Mouse (Mus musculus) neural tube, embryonic 11.5 days (tissue): ENCODE data around the gene Fras1. TPM values are rescaled to one million over a fixed set of nuclear protein-coding genes. Genes with fewer than 3 reads are reported as not detected.

Source experiments
- ATAC-seq: fragments of 200-750 bp; cut with Nextera tagmentation; 2 replicates; pipeline ENCODE4 v1.8.0; 2017; ENCODE audit warnings: moderate number of reproducible peaks, mild to moderate bottlenecking, moderate TSS enrichment, moderate library complexity; ENCODE audit not compliant: insufficient read depth, low FRiP score, low TSS enrichment
- DNase-seq: peaks from one replicate; pipeline ENCODE4 v3.0.0-alpha.2; 2015; ENCODE audit warnings: low spot score
- H3K27ac ChIP-seq: fragments of 300-500 bp; sonication (generic); 2 replicates; pipeline ENCODE4 v1.5.1; 2014; ENCODE audit warnings: low read depth, mild to moderate bottlenecking, low read length
- H3K27me3 ChIP-seq: fragments of 300-500 bp; sonication (generic); 2 replicates; pipeline ENCODE4 v1.6.1; 2014; ENCODE audit warnings: mild to moderate bottlenecking, low read length, mixed read lengths; ENCODE audit not compliant: control insufficient read depth, insufficient read depth
- H3K36me3 ChIP-seq: fragments of 300-500 bp; sonication (generic); 2 replicates; pipeline ENCODE4 v1.6.1; 2014; ENCODE audit warnings: mild to moderate bottlenecking, low read length, moderate library complexity, mixed read lengths; ENCODE audit not compliant: control insufficient read depth, insufficient read depth
- H3K4me1 ChIP-seq: fragments of 300-500 bp; sonication (generic); 2 replicates; pipeline ENCODE4 v1.6.1; 2014; ENCODE audit warnings: low read length, mixed read lengths; ENCODE audit not compliant: control insufficient read depth, insufficient read depth
- H3K4me2 ChIP-seq: fragments of 300-500 bp; sonication (generic); 2 replicates; pipeline ENCODE4 v1.6.1; 2014; ENCODE audit warnings: low read depth, mild to moderate bottlenecking, moderate library complexity
- H3K4me3 ChIP-seq: fragments of 300-500 bp; sonication (generic); 2 replicates; pipeline ENCODE4 v1.5.1; 2014; ENCODE audit warnings: low read depth, low read length
- H3K9ac ChIP-seq: fragments of 300-500 bp; sonication (generic); 2 replicates; pipeline ENCODE4 v1.6.1; 2014; ENCODE audit warnings: mild to moderate bottlenecking, low read length
- H3K9me3 ChIP-seq: fragments of 300-500 bp; sonication (generic); 2 replicates; pipeline ENCODE4 v1.6.1; 2016; ENCODE audit warnings: low read length; ENCODE audit not compliant: control insufficient read depth
- WGBS: fragments of 180-500 bp; shearing (Covaris S2); extraction: QIAGEN DNeasy Blood & Tissue Kit; methylation state at CpG from one replicate; pipeline ENCODE4 v1.1.7; 2014; 5-methylcytosine and 5-hydroxymethylcytosine counted together
- polyA plus RNA-seq: library from polyadenylated mRNA; unstranded; fragments of >200 nt; fragmentation: Nextera tagmentation; extraction: Ambion mirVana; gene quantifications from 2 replicates; pipeline ENCODE4 v1.2.1, GENCODE M21; 2014

The Fras1 gene
- polyA plus RNA-seq, 1 experiment from 2014 or later = 5.6 TPM

DNA sequence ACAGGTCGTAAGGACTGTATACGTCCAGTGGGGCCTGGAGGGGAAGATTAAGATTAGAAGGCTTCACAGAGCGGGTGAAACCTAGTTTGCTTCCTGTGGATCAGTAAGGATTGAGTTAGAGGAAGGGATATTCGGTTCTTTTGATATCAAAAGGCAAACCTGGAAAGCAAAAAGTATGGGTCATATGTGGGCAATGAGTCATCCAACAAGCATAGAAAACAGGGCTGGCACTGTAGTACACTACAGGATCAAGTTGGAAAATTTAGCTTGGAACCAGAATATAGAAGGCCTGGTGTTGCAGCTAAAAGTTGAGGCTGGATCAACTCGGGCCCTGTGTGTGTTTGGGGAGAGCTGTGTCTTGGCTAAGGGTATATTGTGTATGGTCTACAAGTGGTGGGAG, 246.9 kb downstream of the Fras1 start:
- H3K4me3 ChIP-seq = no peak overlapping the region
- ATAC-seq (no peak), DNase-seq (no peak)
- H3K27ac ChIP-seq = no peak overlapping the region
- no peaks in the 10 kb centered on the region for H3K9me3 ChIP-seq
- H3K9ac ChIP-seq = no peak overlapping the region
- H3K4me1 ChIP-seq = no peaks in the 10 kb centered on the region
- no peaks in the 10 kb centered on the region for H3K27me3 ChIP-seq
- 91% methylated on average over 5 of the region's 5 CpGs for WGBS
- no peak overlapping the region for H3K4me2 ChIP-seq
- H3K36me3 ChIP-seq = no peaks in the 10 kb centered on the region

DNA sequence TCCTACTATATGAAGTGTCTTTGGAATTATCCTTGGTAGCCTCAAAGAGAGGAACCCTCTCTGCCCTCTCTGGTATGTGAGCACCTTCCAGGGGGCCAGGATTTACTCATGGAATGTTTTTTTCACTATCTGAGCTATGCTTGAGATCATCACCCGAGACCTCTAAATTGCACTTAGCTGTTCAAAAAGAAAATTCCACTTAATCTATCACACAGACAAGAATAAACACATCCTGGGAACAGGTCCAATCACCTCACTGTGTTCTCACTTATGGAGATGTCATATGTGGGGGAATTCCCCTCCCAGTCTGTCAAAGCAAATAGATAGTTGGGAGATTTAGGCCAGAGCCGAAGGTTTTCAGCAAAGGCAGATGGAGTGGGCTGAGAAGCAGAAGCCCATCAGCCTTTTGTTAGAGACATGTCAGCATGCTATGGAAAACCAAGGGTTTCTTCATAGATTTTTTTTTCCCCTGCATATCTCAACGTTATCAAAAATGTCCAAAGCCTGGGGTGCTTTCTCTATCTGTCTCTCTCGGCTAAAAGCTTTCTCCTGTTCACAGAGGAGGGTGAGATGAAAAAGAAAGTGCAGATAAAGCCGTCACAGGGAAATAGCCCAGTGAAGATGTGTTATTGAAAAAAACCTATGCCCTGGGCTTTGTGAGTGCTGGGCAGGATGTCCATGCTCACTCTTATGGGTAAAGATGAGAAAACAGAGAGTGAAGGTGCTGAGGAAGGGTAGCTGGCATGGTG, 249.0 kb downstream of the Fras1 start:
- no peaks in the 10 kb centered on the region for H3K27me3 ChIP-seq
- H3K27ac ChIP-seq = no peak overlapping the region
- H3K4me3 ChIP-seq = no peak overlapping the region
- H3K36me3 ChIP-seq = no peaks in the 10 kb centered on the region
- ATAC-seq (no peak), DNase-seq (no peak)
- H3K9ac ChIP-seq = no peak overlapping the region
- WGBS = 80% methylated on average over 5 of the region's 5 CpGs
- no peak overlapping the region for H3K4me2 ChIP-seq
- no peaks in the 10 kb centered on the region for H3K9me3 ChIP-seq
- H3K4me1 ChIP-seq = no peaks in the 10 kb centered on the region

DNA sequence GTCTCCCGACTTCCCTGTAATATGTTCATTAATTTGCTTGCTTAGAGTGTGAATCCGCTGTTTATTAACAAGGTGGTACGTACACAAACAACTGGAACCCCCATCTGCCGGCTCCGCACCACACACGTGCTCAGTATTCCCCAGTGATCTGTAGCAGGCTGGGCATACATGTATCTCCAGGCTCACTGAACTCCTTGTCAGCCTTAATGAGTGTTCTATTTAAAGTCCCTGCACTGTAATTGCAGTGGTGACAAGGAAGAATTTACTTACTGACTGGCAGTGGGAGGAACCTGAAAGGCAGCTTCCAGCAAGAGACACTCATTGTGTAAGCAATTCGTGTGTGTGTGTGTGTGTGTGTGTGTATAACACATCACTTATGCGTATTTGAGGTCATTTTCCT, 256.1 kb downstream of the Fras1 start:
- H3K4me3 ChIP-seq = no peak overlapping the region
- no peak overlapping the region for H3K4me2 ChIP-seq
- H3K27me3 ChIP-seq = no peaks in the 10 kb centered on the region
- no peak overlapping the region for H3K9ac ChIP-seq
- H3K27ac ChIP-seq = no peak overlapping the region
- WGBS = 82% methylated on average over 8 of the region's 8 CpGs
- ATAC-seq (no peak), DNase-seq (no peak)
- H3K9me3 ChIP-seq = no peaks in the 10 kb centered on the region
- H3K36me3 ChIP-seq = no peaks in the 10 kb centered on the region
- no peaks in the 10 kb centered on the region for H3K4me1 ChIP-seq

DNA sequence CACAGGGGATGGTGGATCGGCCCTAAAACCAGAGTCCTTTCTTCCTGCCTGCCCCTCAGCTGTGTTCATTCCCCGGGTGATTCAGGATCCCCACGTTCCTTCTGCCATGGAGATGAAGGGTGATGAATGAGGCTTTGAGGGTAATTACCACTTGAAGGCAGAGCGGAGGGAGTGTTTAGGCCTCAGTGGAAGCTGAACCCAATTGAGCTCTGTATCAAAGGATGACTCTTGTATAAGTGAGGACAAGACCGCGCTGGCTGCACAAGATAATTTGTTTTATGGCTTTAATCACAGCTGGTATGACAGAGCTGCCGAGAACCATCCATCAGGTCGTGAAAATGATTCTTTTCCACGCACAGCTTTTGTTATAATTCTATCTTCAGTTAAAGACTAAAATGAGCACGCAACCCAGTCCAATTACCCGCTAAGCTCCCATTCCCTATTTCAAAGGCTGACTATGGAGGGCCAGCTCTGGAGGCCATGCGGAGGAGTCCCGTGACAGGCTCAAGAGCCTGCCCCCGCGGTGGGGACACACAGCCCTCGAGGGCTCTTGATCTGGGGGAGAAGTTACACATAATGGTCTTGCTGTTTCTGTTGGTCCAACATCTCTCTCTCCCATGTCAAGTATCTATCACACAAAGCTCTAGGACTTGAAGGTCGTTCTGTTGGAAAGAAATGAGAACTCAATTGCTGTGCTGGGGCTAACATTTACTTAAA, 261.5 kb downstream of the Fras1 start:
- WGBS = 54% methylated on average over 17 of the region's 17 CpGs
- H3K4me2 ChIP-seq = no peak overlapping the region
- DNase-seq (no peak), ATAC-seq (no peak)
- H3K9ac ChIP-seq = no peak overlapping the region
- H3K9me3 ChIP-seq = no peaks in the 10 kb centered on the region
- no peaks in the 10 kb centered on the region for H3K27me3 ChIP-seq
- H3K27ac ChIP-seq = no peak overlapping the region
- no peaks in the 10 kb centered on the region for H3K4me1 ChIP-seq
- no peaks in the 10 kb centered on the region for H3K36me3 ChIP-seq
- H3K4me3 ChIP-seq = no peak overlapping the region

DNA sequence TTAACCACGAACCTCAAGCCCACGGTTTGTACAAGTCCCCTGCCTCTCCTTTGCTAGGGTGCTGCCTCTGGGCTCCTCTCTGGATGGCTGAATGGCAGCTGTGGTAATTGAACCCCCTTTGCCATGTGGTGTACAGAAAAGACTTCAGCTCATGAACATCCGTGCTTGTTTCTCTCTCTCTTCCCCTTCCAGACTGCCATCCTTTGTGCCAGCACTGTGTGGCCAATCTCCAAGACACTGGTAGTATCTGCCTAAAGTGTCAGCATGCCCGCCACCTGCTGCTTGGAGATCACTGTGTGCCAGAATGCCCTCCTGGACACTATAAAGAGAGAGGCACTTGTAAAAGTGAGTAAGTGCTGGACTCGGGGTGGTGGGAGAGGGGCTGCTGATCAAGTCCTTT, 262.1 kb downstream of the Fras1 start:
- no peaks in the 10 kb centered on the region for H3K9me3 ChIP-seq
- H3K27me3 ChIP-seq = no peaks in the 10 kb centered on the region
- H3K4me2 ChIP-seq = no peak overlapping the region
- no peak overlapping the region for H3K9ac ChIP-seq
- no peak for DNase-seq
- no peaks in the 10 kb centered on the region for H3K36me3 ChIP-seq
- ATAC-seq = no peak
- H3K27ac ChIP-seq = no peak overlapping the region
- 79% methylated on average over 5 of the region's 5 CpGs for WGBS
- H3K4me1 ChIP-seq = no peaks in the 10 kb centered on the region
- H3K4me3 ChIP-seq = no peak overlapping the region

DNA sequence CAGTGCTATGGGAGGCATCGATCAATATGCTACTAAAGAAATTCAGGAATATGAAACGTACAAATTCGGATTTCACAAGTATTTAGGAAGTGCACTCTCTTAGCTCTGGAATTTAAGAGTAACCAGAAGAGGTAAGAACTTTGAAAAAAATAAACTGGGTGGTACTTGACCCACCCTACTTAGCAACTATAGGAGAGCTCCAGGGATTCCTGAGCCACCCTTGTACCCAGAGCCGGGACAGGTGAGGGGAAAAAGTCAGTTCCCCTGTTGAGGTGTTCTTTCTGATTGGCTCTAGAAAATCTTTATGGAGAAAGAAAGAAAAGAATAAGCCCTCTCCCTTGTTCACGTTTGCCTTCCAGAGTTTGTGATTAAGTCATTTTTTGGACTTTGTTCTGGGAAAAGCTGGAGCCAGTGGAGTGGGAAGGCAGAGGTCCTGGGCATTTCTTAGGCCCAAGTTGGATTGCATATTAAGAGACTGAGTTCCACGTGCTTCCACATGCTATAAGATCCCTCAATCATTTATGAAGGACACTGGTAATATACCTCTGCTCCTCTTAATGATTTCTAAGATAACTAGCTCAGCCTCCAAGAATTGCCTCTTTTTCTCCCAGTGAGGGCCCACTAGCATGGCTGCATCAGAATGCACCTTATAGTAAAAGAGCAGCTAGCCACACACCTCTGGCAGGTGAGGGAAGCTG, 265.6 kb downstream of the Fras1 start:
- H3K36me3 ChIP-seq = no peaks in the 10 kb centered on the region
- no peaks in the 10 kb centered on the region for H3K4me1 ChIP-seq
- DNase-seq = no peak
- no peaks in the 10 kb centered on the region for H3K27me3 ChIP-seq
- no peak overlapping the region for H3K4me3 ChIP-seq
- no peak overlapping the region for H3K4me2 ChIP-seq
- no peak overlapping the region for H3K27ac ChIP-seq
- 89% methylated on average over 6 of the region's 6 CpGs for WGBS
- H3K9ac ChIP-seq = no peak overlapping the region
- no peaks in the 10 kb centered on the region for H3K9me3 ChIP-seq
- ATAC-seq = no peak

DNA sequence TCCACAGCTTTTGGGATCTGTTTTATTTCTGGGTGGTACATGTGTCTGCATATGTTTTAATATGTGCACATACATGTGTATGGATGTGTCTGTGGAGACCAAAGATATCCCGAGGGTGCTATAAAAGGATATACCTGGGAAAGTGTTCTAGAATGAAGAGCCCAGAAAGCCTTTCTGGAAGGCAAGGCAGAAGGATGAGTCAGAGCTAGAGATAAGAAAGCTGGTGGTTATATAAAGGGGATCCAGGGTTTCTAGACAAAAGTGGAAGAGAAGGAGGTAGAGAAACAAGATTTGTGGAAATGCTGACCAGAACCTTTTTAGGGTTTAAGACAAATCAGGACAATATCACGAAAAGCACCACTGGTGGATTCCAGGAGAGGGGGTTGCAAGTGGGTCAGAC, 267.5 kb downstream of the Fras1 start:
- Histone ChIP-seq H3K27me3 (no peaks in the 10 kb centered on the region), H3K4me1 (no peaks in the 10 kb centered on the region), H3K4me2 (no peak overlapping the region), H3K9me3 (no peaks in the 10 kb centered on the region), H3K36me3 (no peaks in the 10 kb centered on the region), H3K9ac (no peak overlapping the region), H3K4me3 (no peak overlapping the region), H3K27ac (no peak overlapping the region)
- WGBS = 92% methylated on average over 2 of the region's 2 CpGs
- DNase-seq (no peak), ATAC-seq (no peak)

DNA sequence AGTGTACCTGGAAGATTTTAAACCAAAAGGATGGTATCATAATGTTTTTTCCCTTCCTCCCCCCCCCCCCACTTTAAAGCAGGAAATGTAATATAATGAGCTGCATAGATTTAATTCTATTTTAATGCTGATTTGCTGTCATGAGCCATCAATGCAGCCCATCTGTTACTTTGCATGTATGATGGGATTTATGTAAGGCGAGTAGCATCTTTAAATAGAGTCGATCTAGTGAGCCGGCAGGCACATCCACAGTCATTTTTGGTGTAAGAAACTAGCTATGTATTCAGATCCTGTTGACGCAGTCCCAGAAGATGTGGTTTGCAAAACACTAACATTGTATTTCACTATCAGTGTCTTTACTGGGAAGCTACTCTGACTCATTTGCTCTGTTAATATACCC, 301.9 kb downstream of the Fras1 start:
- Histone ChIP-seq H3K4me2 (no peak overlapping the region), H3K27me3 (no peaks in the 10 kb centered on the region), H3K9me3 (no peaks in the 10 kb centered on the region), H3K9ac (no peak overlapping the region), H3K27ac (no peak overlapping the region), H3K4me3 (no peak overlapping the region), H3K36me3 (no peaks in the 10 kb centered on the region), H3K4me1 (no peaks in the 10 kb centered on the region)
- DNase-seq = no peak
- 99% methylated on average over 4 of the region's 4 CpGs for WGBS
- no peak for ATAC-seq
